Mouse (Mus musculus) brown adipose tissue, adult 24 weeks (tissue): ENCODE results near the gene Cadm2. TPM values are rescaled to one million over a fixed set of nuclear protein-coding genes. Genes with fewer than 3 reads are reported as not detected.

ENCODE experiments used
- H3K27ac ChIP-seq: fragments of 200-500 bp; replicated peaks from 2 replicates; pipeline ENCODE4 v1.5.1; 2012; ENCODE audit warnings: low read depth, mild to moderate bottlenecking, low read length
- H3K4me1 ChIP-seq: fragments of 200-500 bp; 2 replicates; pipeline ENCODE4 v1.6.1; 2012; ENCODE audit warnings: low read length, mixed read lengths; ENCODE audit not compliant: control insufficient read depth, insufficient read depth, insufficient read length
- H3K4me3 ChIP-seq: fragments of 200-500 bp; 2 replicates; pipeline ENCODE4 v1.5.1; 2012; ENCODE audit warnings: low read depth, mild to moderate bottlenecking, low read length, moderate library complexity; ENCODE audit not compliant: insufficient read depth
- polyA plus RNA-seq: library from polyadenylated mRNA; stranded (reverse); fragments of >200 nt; gene quantifications from 2 replicates; pipeline ENCODE4 v1.2.4, GENCODE M21; 2012; ENCODE audit not compliant: missing spikeins, insufficient read depth, insufficient read length

The Cadm2 gene
- polyA plus RNA-seq, 1 experiment: 1.5 TPM

DNA sequence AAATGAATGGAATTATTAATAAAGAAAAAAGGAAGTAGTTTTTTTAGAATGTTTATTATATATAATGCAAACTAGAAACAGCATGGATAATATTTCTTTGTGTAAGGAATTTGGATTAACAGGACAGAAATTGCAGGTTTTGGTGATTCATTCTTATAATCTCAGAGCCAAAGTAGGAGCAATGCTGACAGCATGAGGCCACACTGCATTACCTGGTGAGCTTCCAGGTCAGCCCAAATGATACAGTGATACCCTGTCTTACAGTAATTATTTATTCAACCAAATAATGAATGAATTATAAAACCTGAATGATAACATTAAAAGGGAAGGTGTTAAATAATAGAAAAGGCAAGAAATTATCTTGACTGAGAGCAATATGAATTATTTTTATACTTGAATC, 273.1 kb downstream of the Cadm2 start:
- Histone ChIP-seq H3K4me1 (no peaks in the 10 kb centered on the region), H3K4me3 (no peak overlapping the region), H3K27ac (no peak overlapping the region)

GRCm38 (mm10) chr16:67346621-67347290, 274.0 kb downstream of the Cadm2 start:
- Histone ChIP-seq H3K4me3 (no peak overlapping the region), H3K4me1 (no peaks in the 10 kb centered on the region), H3K27ac (no peak overlapping the region)

DNA sequence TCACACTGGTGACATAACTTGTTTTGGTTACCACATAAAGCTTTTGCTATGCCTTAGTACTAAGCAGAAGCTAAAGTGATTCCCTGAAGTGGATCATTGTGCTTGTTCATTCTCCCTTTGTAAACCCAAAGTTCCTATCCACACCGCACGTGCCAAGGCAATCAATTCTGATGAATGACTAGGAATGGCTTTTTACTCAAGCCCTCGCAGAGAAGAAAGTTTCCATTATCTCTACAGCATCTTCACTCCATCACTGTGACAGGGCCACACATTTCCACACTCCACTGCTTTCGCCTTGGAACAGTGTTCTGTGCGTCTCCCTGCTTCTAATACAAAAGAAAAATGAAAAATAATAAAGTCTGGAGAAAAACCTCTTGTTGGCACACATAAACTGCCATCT, 276.5 kb downstream of the Cadm2 start:
- H3K27ac ChIP-seq: no peak overlapping the region
- no peaks in the 10 kb centered on the region for H3K4me1 ChIP-seq
- H3K4me3 ChIP-seq: no peak overlapping the region

DNA sequence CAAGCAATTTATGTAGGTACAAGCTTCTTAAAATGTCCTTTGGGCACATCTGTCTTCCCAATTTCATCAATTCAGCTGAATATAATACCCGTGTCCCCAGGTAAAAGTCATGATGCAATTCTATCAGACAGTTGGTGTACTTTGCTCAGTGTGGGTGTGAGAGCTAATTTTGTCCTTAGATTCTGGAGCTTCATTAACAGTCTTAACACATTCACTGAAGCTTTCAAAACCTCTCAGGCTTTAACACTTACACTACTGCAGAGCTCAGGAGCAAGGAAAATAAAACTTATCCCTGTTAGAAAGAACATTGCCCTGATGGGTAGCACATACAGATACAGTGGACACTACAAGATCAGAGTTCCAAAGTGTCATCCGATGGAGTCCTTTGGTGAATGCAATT, 309.7 kb downstream of the Cadm2 start:
- no peaks in the 10 kb centered on the region for H3K4me1 ChIP-seq
- no peak overlapping the region for H3K4me3 ChIP-seq
- H3K27ac ChIP-seq: no peak overlapping the region

DNA sequence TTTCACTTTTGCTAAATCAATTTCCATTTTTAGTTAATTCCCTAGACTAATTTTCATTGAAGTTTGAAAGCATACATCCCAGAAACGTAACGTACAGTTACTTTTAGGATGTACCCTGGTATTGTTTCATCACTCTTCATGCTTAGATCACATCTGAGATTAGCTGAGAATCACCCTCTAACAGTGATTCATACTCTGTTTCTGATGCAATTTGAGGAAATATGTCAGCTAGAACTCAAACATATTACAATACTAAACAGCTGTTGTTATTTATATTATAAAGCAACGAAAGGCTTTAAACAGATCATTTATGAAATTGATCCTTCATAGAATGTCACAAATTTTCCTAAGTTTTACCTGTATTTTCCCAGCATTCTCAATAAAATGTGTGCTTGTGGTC, 336.0 kb downstream of the Cadm2 start:
- Histone ChIP-seq H3K4me1 (no peaks in the 10 kb centered on the region), H3K4me3 (no peak overlapping the region), H3K27ac (no peak overlapping the region)

- H3K4me3 ChIP-seq: no peak overlapping the region
- no peak overlapping the region for H3K27ac ChIP-seq
- no peaks in the 10 kb centered on the region for H3K4me1 ChIP-seq
Observed at GRCm38 (mm10) chr16:67243598-67243997, 377.1 kb downstream of the Cadm2 start.

- Histone ChIP-seq H3K4me1 (no peaks in the 10 kb centered on the region), H3K27ac (no peak overlapping the region), H3K4me3 (no peak overlapping the region)
Observed at GRCm38 (mm10) chr16:67234862-67235261, 385.8 kb downstream of the Cadm2 start.

DNA sequence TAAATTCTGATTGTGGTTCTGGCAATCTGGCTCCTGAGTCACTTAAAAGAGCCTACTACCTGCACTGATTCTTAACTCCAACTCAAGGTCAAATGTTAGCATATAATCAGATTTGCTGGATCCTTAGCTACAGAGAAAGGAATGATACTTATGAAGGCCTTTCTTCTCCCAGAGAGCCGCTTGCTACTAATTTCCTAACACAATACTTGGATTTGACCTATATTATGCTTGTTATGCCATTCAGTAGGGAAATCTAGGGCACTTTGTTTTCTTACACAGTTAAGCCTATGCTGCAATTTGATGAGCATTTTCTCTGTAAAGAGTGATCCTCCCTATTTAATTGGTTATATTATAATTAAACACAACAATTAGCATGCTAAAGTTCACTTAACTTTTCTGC, 394.0 kb downstream of the Cadm2 start:
- Histone ChIP-seq H3K4me1 (no peaks in the 10 kb centered on the region), H3K27ac (no peak overlapping the region), H3K4me3 (no peak overlapping the region)

DNA sequence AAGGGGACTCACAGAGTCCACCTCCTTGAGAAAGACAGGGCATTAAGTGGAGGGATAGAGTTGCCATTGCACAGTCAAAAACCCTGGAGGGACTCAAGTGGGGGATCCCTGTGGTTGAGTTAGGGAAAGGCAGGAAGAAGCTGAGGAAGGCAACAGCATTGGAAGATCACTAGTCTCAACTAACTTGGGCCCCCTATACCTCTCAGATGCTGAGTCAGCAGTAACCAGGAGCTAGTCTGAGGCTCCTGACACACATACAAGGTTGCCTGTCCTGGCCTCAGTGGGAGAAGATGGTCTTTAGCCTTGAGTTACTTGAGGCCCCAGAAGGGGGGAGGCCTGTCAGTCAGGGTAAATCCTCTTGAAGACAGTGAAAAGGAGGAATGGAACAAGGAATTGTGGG, 417.4 kb downstream of the Cadm2 start:
- H3K4me1 ChIP-seq: no peaks in the 10 kb centered on the region
- H3K27ac ChIP-seq: no peak overlapping the region
- H3K4me3 ChIP-seq: no peak overlapping the region

GRCm38 (mm10) chr16:67192852-67193415, 427.8 kb downstream of the Cadm2 start:
- Histone ChIP-seq H3K4me1 (no peaks in the 10 kb centered on the region), H3K27ac (no peak overlapping the region), H3K4me3 (no peak overlapping the region)

- Histone ChIP-seq H3K4me1 (no peaks in the 10 kb centered on the region), H3K4me3 (no peak overlapping the region), H3K27ac (no peak overlapping the region)
Observed at GRCm38 (mm10) chr16:67192395-67192794, 428.3 kb downstream of the Cadm2 start.

- Histone ChIP-seq H3K4me1 (no peaks in the 10 kb centered on the region; the same call in 1 of the 2 replicates), H3K27ac (no peak overlapping the region), H3K4me3 (no peak overlapping the region)
Observed at GRCm38 (mm10) chr16:67186322-67186721, 434.4 kb downstream of the Cadm2 start.

DNA sequence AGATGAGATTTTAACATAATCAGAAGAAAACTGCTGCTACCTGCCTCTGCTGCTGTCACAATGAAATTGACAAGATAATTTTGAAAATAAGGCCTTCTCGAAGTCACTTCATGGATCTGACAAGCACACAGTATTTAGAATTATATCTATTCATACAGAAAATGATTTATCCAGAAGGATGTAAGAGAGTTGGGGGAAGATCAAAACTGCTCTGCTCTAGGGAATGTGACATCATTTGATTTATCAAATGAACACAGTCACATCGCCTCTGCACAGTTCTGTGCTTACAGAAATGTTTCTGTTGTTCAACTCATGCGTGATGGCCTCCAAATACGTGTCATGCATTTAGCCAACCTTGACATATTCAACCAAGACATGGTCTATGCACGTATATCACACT, 437.8 kb downstream of the Cadm2 start:
- no peak overlapping the region for H3K27ac ChIP-seq
- no peaks in the 10 kb centered on the region; the same call in 1 of the 2 replicates for H3K4me1 ChIP-seq
- no peak overlapping the region for H3K4me3 ChIP-seq

DNA sequence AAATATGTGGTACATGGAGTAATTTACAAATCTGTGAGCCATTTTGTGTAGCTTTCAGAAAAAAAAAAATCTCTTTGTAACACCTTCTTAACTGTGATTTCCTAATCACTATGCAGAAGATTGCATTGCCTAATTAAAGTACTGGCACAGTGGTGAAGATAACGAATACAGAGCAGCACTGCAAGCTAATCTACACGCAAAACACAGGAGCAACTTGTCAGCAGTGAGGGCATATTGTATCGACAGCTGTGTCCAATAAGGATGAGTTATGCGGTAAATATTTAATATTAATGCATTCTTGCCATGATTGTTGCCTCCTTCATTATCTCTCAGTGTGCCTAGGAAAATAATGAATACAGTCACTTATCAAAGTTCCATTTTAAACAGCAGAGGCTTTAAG, 445.3 kb downstream of the Cadm2 start:
- Histone ChIP-seq H3K27ac (no peak overlapping the region), H3K4me3 (no peak overlapping the region), H3K4me1 (no peaks in the 10 kb centered on the region)

DNA sequence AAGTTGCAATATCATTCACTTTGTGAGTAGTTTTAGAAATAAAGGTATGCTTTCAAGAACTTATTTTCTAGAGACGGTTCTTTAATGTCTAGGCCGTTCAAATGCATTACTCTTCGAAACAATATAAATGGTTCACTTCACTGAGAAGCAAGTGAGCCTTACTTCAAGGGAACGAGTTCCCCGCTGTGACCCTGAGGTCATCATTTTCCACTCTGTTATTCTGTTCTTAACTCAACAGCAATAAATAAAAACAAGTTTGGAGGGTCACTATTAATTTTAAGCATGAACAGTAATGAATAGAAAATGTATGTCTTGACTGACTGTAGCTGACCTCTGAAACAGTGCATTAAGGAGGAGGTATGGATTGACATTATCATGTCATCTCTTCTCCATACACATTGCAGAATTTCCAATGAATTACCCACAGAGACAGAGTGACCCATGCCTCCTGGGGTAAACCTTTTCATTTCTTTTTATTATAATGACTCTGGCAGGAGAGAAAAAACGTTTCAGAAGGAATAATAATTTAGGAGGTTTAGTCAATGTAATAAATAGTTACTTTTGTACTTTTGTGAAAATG, 458.4 kb downstream of the Cadm2 start:
- Histone ChIP-seq H3K4me3 (no peak overlapping the region), H3K27ac (no peak overlapping the region), H3K4me1 (no peaks in the 10 kb centered on the region)

- no peak overlapping the region for H3K4me3 ChIP-seq
- no peaks in the 10 kb centered on the region for H3K4me1 ChIP-seq
- H3K27ac ChIP-seq: no peak overlapping the region
Observed at GRCm38 (mm10) chr16:67124811-67125210, 495.9 kb downstream of the Cadm2 start.
